Mouse (Mus musculus) intestine, embryonic 14.5 days (tissue): ENCODE data around the gene Vash2. TPM values are rescaled to one million over a fixed set of nuclear protein-coding genes. Genes with fewer than 3 reads are reported as not detected.

Source experiments
- ATAC-seq: fragments of 200-750 bp; cut with Nextera tagmentation; replicated peaks from 2 replicates; pipeline ENCODE4 v1.8.0; 2017; ENCODE audit warnings: low read depth, moderate number of reproducible peaks, moderate TSS enrichment, moderate library complexity; ENCODE audit not compliant: low FRiP score, low TSS enrichment
- DNase-seq: peaks from one replicate; pipeline ENCODE4 v3.0.0-alpha.2; 2018; ENCODE audit warnings: low spot score
- H3K27ac ChIP-seq: fragments of 300-500 bp; sonication (generic); 2 replicates; pipeline ENCODE4 v1.5.1; 2014; ENCODE audit warnings: low read depth, mild to moderate bottlenecking, control low read depth
- H3K27me3 ChIP-seq: fragments of 300-500 bp; sonication (generic); replicated peaks from 2 replicates; pipeline ENCODE4 v1.6.1; 2014; ENCODE audit warnings: low read length, control low read depth; ENCODE audit not compliant: control insufficient read depth, insufficient read depth
- H3K36me3 ChIP-seq: fragments of 300-500 bp; sonication (generic); 2 replicates; pipeline ENCODE4 v1.6.1; 2014; ENCODE audit warnings: low read length, control low read depth; ENCODE audit not compliant: control insufficient read depth, insufficient read depth
- H3K4me1 ChIP-seq: fragments of 300-500 bp; sonication (generic); replicated peaks from 2 replicates; pipeline ENCODE4 v1.6.1; 2014; ENCODE audit warnings: low read length, control low read depth, mixed read lengths; ENCODE audit not compliant: control insufficient read depth, insufficient read depth
- H3K4me2 ChIP-seq: fragments of 300-500 bp; sonication (generic); 2 replicates; pipeline ENCODE4 v1.6.1; 2014; ENCODE audit warnings: low read length
- H3K4me3 ChIP-seq: fragments of 300-500 bp; sonication (generic); 2 replicates; pipeline ENCODE4 v1.5.1; 2014; ENCODE audit warnings: low read depth, low read length, control low read depth, mixed read lengths
- H3K9ac ChIP-seq: fragments of 300-500 bp; sonication (generic); 2 replicates; pipeline ENCODE4 v1.6.1; 2014; ENCODE audit warnings: mild to moderate bottlenecking, low read length
- H3K9me3 ChIP-seq: fragments of 300-500 bp; sonication (generic); 2 replicates; pipeline ENCODE4 v1.6.1; 2016; ENCODE audit warnings: low read length, control low read depth; ENCODE audit not compliant: control insufficient read depth
- WGBS: fragments of 180-500 bp; shearing (Covaris S2); extraction: QIAGEN DNeasy Blood & Tissue Kit; methylation state at CpG from one replicate; pipeline ENCODE4 v1.1.7; 2014; 5-methylcytosine and 5-hydroxymethylcytosine counted together
- polyA plus RNA-seq: library from polyadenylated mRNA; unstranded; fragments of >200 nt; fragmentation: Nextera tagmentation; extraction: Ambion mirVana; gene quantifications from 2 replicates; pipeline ENCODE4 v1.2.1, GENCODE M21; 2014

Vash2 gene
- polyA plus RNA-seq, 1 experiment from 2014 or later: 32.7 TPM

- no peak overlapping the region for H3K4me2 ChIP-seq
- DNase-seq: no peak
- no peak for ATAC-seq
- H3K9me3 ChIP-seq: no peaks in the 10 kb centered on the region
- no peaks in the 10 kb centered on the region for H3K27me3 ChIP-seq
- no peak overlapping the region for H3K9ac ChIP-seq
- H3K4me3 ChIP-seq: no peak overlapping the region
- WGBS: 93% methylated on average over 3 of the region's 3 CpGs
- H3K27ac ChIP-seq: no peak overlapping the region
- H3K4me1 ChIP-seq: no peaks in the 10 kb centered on the region
- peaks cover 42% of the 10 kb centered on the region for H3K36me3 ChIP-seq
These were observed 35.2 kb upstream of the Vash2 start for GRCm38 (mm10) chr1:191014271-191014670.

- no peak overlapping the region for H3K27ac ChIP-seq
- ATAC-seq: no peak
- H3K36me3 ChIP-seq: peaks cover 72% of the 10 kb centered on the region
- no peak overlapping the region for H3K4me2 ChIP-seq
- 98% methylated on average over 5 of the region's 5 CpGs for WGBS
- H3K9me3 ChIP-seq: no peaks in the 10 kb centered on the region
- no peaks in the 10 kb centered on the region for H3K4me1 ChIP-seq
- no peak overlapping the region for H3K4me3 ChIP-seq
- no peak for DNase-seq
- H3K27me3 ChIP-seq: no peaks in the 10 kb centered on the region
- H3K9ac ChIP-seq: no peak overlapping the region
These were observed 29.6 kb upstream of the Vash2 start for GRCm38 (mm10) chr1:191008707-191009106.

DNA sequence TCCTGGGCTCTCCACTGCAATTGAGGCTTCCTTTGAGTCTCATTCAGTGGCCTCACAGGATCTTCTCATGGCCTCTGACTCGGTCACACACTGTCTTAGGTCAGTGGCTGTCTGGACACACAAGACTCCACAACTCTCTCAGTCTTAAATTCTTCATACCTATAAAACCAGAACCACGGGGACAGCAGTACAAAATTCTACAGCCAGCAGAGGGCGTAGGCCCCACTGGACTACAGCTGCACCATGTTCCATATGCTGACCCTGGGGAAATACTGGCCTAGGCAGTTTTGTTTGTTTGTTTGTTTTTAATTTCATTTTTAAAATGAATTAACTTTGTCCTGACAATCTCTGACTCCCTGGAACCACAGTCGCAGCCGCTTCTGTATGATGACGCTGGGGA is 23.1 kb upstream of the Vash2 start:
- ATAC-seq (no peak), DNase-seq (no peak)
- no peak overlapping the region for H3K4me2 ChIP-seq
- no peaks in the 10 kb centered on the region for H3K4me1 ChIP-seq
- H3K27me3 ChIP-seq: no peaks in the 10 kb centered on the region
- H3K27ac ChIP-seq: no peak overlapping the region
- H3K36me3 ChIP-seq: peaks cover 17% of the 10 kb centered on the region
- H3K9me3 ChIP-seq: peaks cover 3% of the 10 kb centered on the region; the same call in 1 of the 2 replicates
- 70% methylated on average over 6 of the region's 6 CpGs for WGBS
- no peak overlapping the region for H3K4me3 ChIP-seq
- H3K9ac ChIP-seq: no peak overlapping the region

DNA sequence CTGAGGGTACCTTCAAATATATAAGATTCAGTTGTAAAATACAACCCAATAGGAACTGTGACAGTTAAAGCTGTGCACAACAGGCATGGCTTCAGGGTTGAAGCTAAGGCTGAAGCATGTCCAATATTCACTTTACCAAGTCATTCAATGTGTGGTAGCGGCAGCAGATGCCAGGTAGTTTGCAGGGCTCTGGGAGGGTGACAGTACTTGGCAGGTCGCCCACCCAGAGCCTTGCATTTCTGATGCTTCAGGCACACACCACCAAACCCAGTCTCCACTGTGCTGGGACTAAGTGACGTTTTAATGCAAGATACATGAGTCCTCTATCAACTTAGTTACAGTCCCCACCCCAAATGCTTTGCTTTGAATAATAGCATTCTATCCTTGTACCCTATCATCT is 21.6 kb upstream of the Vash2 start:
- WGBS: 78% methylated on average over 3 of the region's 3 CpGs
- no peak for DNase-seq
- Histone ChIP-seq H3K27me3 (no peaks in the 10 kb centered on the region), H3K36me3 (peaks cover 9% of the 10 kb centered on the region; the same call in 1 of the 2 replicates), H3K4me3 (no peak overlapping the region), H3K27ac (no peak overlapping the region), H3K4me2 (no peak overlapping the region), H3K4me1 (no peaks in the 10 kb centered on the region), H3K9me3 (peaks cover 3% of the 10 kb centered on the region; the same call in 1 of the 2 replicates), H3K9ac (no peak overlapping the region)
- no peak for ATAC-seq

- DNase-seq (no peak), ATAC-seq (no peak)
- no peak overlapping the region for H3K9ac ChIP-seq
- WGBS: 71% methylated on average over 1 of the region's 1 CpGs
- H3K4me1 ChIP-seq: no peaks in the 10 kb centered on the region
- peaks cover 3% of the 10 kb centered on the region; the same call in 1 of the 2 replicates for H3K9me3 ChIP-seq
- H3K27me3 ChIP-seq: no peaks in the 10 kb centered on the region
- no peak overlapping the region for H3K4me3 ChIP-seq
- no peak overlapping the region for H3K27ac ChIP-seq
- no peak overlapping the region for H3K4me2 ChIP-seq
- H3K36me3 ChIP-seq: no peaks in the 10 kb centered on the region
These were observed 18.9 kb upstream of the Vash2 start for GRCm38 (mm10) chr1:190998027-190998426.

DNA sequence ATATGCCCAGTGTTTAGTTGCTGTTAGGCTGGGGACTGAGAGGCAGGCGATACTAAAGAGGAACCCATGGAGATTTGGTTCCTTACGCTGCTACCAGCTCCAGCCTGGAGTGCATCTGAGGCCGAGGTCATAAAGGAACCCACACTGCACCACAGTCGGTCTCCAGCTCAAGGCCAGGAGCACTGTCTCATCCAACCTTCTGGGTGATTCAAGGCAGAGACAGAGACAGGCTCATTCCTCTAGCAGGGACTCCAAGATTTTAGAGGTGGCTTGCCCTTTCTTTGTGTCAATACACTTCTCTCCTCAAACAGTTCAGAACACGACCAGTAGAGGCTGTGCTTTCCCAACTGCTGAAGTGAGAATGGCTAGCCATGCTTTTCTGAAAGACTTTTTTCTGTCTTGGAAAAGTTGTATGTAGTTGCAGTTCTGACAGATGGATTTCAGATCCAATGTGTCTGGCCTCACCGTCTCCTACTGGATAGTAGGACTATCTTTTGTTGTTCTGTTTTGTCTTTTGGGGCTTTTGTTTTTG is 17.3 kb upstream of the Vash2 start:
- ATAC-seq: no peak
- WGBS: 72% methylated on average over 6 of the region's 6 CpGs
- H3K27me3 ChIP-seq: no peaks in the 10 kb centered on the region
- no peak overlapping the region for H3K9ac ChIP-seq
- H3K4me1 ChIP-seq: no peaks in the 10 kb centered on the region
- no peak for DNase-seq
- no peak overlapping the region for H3K27ac ChIP-seq
- H3K4me3 ChIP-seq: no peak overlapping the region
- no peak overlapping the region for H3K4me2 ChIP-seq
- H3K9me3 ChIP-seq: peaks cover 3% of the 10 kb centered on the region; the same call in 1 of the 2 replicates
- H3K36me3 ChIP-seq: no peaks in the 10 kb centered on the region

DNA sequence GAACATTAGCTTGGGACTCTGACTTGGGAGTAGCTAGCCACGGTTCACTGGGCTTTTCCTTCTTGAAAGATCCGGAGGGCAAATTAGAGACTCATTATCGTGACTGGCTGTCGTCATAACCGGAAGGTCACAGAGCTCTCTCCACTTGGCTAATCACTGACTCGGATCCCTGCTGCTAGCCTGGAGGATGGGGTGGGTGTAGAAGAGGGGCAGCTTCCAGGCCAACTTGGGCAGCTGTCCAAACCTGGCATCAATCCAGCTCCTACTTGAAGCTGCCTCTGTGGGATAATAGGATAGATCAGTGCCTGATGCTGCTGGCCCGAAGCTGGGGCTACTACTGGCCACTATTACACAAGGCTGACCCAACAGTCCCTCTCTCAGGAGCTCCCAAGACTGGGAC is 16.5 kb upstream of the Vash2 start:
- ATAC-seq: no peak
- Histone ChIP-seq H3K27me3 (no peaks in the 10 kb centered on the region), H3K4me3 (no peak overlapping the region), H3K4me1 (no peaks in the 10 kb centered on the region), H3K9me3 (peaks cover 3% of the 10 kb centered on the region; the same call in 1 of the 2 replicates), H3K27ac (no peak overlapping the region), H3K36me3 (no peaks in the 10 kb centered on the region), H3K4me2 (no peak overlapping the region), H3K9ac (no peak overlapping the region)
- no peak for DNase-seq
- 78% methylated on average over 7 of the region's 7 CpGs for WGBS

- no peak overlapping the region for H3K9ac ChIP-seq
- DNase-seq: no peak
- H3K4me1 ChIP-seq: no peaks in the 10 kb centered on the region
- H3K4me3 ChIP-seq: no peak overlapping the region
- ATAC-seq: no peak
- no peak overlapping the region for H3K27ac ChIP-seq
- no peaks in the 10 kb centered on the region for H3K9me3 ChIP-seq
- no peaks in the 10 kb centered on the region for H3K36me3 ChIP-seq
- no peak overlapping the region for H3K4me2 ChIP-seq
- 85% methylated on average over 9 of the region's 9 CpGs for WGBS
- no peaks in the 10 kb centered on the region for H3K27me3 ChIP-seq
These were observed 10.5 kb upstream of the Vash2 start for GRCm38 (mm10) chr1:190989437-190990082.

DNA sequence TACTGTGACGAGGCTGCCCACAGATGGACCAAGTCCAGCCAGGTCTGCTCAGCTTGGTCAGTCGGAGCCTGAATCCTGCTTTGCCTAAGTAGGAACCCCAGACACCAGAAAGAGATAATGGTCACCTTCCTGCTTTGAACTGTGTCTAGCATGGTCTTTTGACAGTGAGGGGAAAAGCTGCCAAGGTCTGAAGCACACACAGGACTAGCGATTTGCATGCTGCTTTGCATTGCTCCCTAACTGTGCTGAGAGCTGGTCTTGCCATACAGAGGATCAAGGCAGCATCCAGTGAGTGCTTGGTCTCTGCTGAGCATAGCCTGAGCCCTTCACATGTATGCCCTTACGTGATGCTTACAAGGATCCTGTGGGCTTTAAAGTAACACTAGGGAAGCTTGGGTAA is 2.3 kb upstream of the Vash2 start:
- no peaks in the 10 kb centered on the region; the same call in 1 of the 2 replicates for H3K36me3 ChIP-seq
- H3K27me3 ChIP-seq: no peaks in the 10 kb centered on the region
- H3K9me3 ChIP-seq: no peaks in the 10 kb centered on the region
- ATAC-seq (no peak), DNase-seq (no peak)
- H3K4me2 ChIP-seq: no peak overlapping the region
- H3K27ac ChIP-seq: no peak overlapping the region
- 79% methylated on average over 4 of the region's 4 CpGs for whole genome bisulfite sequencing
- no peak overlapping the region for H3K4me3 ChIP-seq
- H3K4me1 ChIP-seq: peaks cover 16% of the 10 kb centered on the region
- H3K9ac ChIP-seq: no peak overlapping the region
